Mouse (Mus musculus) gastrocnemius, adult 18-20 months (tissue): ENCODE results near the gene Grk3. TPM values are rescaled to one million over a fixed set of nuclear protein-coding genes. Genes with fewer than 3 reads are reported as not detected.

Experiments used
- DNase-seq: peaks from one replicate; pipeline ENCODE4 v3.0.0; 2021; ENCODE audit warnings: low spot score
- total RNA-seq, 2 experiments: library from RNA; stranded (reverse); gene quantifications; 2 replicates each; pipeline ENCODE4 v1.2.3; 2021

Grk3 gene
- total RNA-seq, 2 experiments from 2014 or later = 4.6 to 5.7 TPM

- DNase-seq = no peak
Measured at GRCm38 (mm10) chr5:112941001-112941400, 74.6 kb downstream of the Grk3 start.

GRCm38 (mm10) chr5:112936632-112937031, 79.0 kb downstream of the Grk3 start:
- DNase-seq = no peak

GRCm38 (mm10) chr5:112935436-112935835, 80.2 kb downstream of the Grk3 start:
- DNase-seq = no peak

GRCm38 (mm10) chr5:112932878-112933567, 82.6 kb downstream of the Grk3 start:
- DNase-seq = no peak

GRCm38 (mm10) chr5:112931901-112932300, 83.7 kb downstream of the Grk3 start:
- no peak for DNase-seq

- DNase-seq = no peak
Measured at GRCm38 (mm10) chr5:112928201-112928881, 87.2 kb downstream of the Grk3 start.

GRCm38 (mm10) chr5:112925422-112925821, 90.2 kb downstream of the Grk3 start:
- DNase-seq = peak; percentile 61

GRCm38 (mm10) chr5:112924806-112925205, 90.8 kb downstream of the Grk3 start:
- no peak for DNase-seq

GRCm38 (mm10) chr5:112923841-112924240, 91.8 kb downstream of the Grk3 start:
- no peak for DNase-seq

GRCm38 (mm10) chr5:112921914-112922313, 93.7 kb downstream of the Grk3 start:
- no peak for DNase-seq

- no peak for DNase-seq
Measured at GRCm38 (mm10) chr5:112910381-112910780, 105.2 kb downstream of the Grk3 start.

GRCm38 (mm10) chr5:112908169-112908614, 107.4 kb downstream of the Grk3 start:
- DNase-seq = peak; percentile 83

GRCm38 (mm10) chr5:112907504-112907903, 108.1 kb downstream of the Grk3 start:
- no peak for DNase-seq

- peak; percentile 88 for DNase-seq
Measured at GRCm38 (mm10) chr5:112895674-112896654, 119.6 kb downstream of the Grk3 start, which contains the start of gene Myo18b. Myo18b (minus strand) TSS chr5:112896362.

GRCm38 (mm10) chr5:112893462-112894060, 122.0 kb downstream of the Grk3 start:
- peak; percentile 47 for DNase-seq

GRCm38 (mm10) chr5:112892411-112892810, 123.2 kb downstream of the Grk3 start:
- no peak for DNase-seq

- peak; percentile 69 for DNase-seq
Measured at GRCm38 (mm10) chr5:112888651-112889050, 126.9 kb downstream of the Grk3 start.

GRCm38 (mm10) chr5:112886687-112887491, 128.7 kb downstream of the Grk3 start:
- peak; percentile 87 for DNase-seq

- no peak for DNase-seq
Measured at GRCm38 (mm10) chr5:112877391-112878115, 138.0 kb downstream of the Grk3 start.
